Mouse (Mus musculus) midbrain, embryonic 13.5 days (tissue): ENCODE measurements at regions not wholly inside any gene's neighbourhood (a gene's known extent, or its start where the extent isn't known, plus 50 kb on each side); places are given as distances from the start of the nearest gene placed in this dataset.
"Not testable (repeated sequence)": the region's sequence is repeated elsewhere in the genome, so short reads cannot be mapped to it uniquely, and the experiment has no call there.

Experiments
- ATAC-seq: fragments of 200-750 bp; cut with Nextera tagmentation; 2 replicates; pipeline ENCODE4 v1.8.0; 2017; ENCODE audit warnings: mild to moderate bottlenecking, moderate TSS enrichment, moderate library complexity
- H3K27ac ChIP-seq: fragments of 300-500 bp; sonication (generic); 2 replicates; pipeline ENCODE4 v1.5.1; 2015; ENCODE audit warnings: inconsistent platforms, mild to moderate bottlenecking, moderate library complexity
- H3K27me3 ChIP-seq: fragments of 300-500 bp; sonication (generic); 2 replicates; pipeline ENCODE4 v1.6.1; 2015; ENCODE audit warnings: mild to moderate bottlenecking, inconsistent platforms
- H3K36me3 ChIP-seq: fragments of 300-500 bp; sonication (generic); 2 replicates; pipeline ENCODE4 v1.6.1; 2015; ENCODE audit warnings: mild to moderate bottlenecking, inconsistent platforms
- H3K4me1 ChIP-seq: fragments of 300-500 bp; sonication (generic); replicated peaks from 2 replicates; pipeline ENCODE4 v1.6.1; 2015; ENCODE audit warnings: inconsistent platforms
- H3K4me2 ChIP-seq: fragments of 300-500 bp; sonication (generic); replicated peaks from 2 replicates; pipeline ENCODE4 v1.6.1; 2015; ENCODE audit warnings: moderate library complexity, mild to moderate bottlenecking, inconsistent platforms
- H3K4me3 ChIP-seq: fragments of 300-500 bp; sonication (generic); replicated peaks from 2 replicates; pipeline ENCODE4 v1.5.1; 2015; ENCODE audit warnings: mild to moderate bottlenecking, inconsistent platforms
- H3K9ac ChIP-seq: fragments of 300-500 bp; sonication (generic); replicated peaks from 2 replicates; pipeline ENCODE4 v1.6.1; 2015; ENCODE audit warnings: mild to moderate bottlenecking, inconsistent platforms
- H3K9me3 ChIP-seq: fragments of 300-500 bp; sonication (generic); 2 replicates; pipeline ENCODE4 v1.6.1; 2016; ENCODE audit warnings: mild to moderate bottlenecking, inconsistent platforms
- WGBS: fragments of 180-500 bp; shearing (Covaris S2); methylation state at CpG from one replicate; pipeline ENCODE4 v1.1.7; 2015; 5-methylcytosine and 5-hydroxymethylcytosine counted together

DNA sequence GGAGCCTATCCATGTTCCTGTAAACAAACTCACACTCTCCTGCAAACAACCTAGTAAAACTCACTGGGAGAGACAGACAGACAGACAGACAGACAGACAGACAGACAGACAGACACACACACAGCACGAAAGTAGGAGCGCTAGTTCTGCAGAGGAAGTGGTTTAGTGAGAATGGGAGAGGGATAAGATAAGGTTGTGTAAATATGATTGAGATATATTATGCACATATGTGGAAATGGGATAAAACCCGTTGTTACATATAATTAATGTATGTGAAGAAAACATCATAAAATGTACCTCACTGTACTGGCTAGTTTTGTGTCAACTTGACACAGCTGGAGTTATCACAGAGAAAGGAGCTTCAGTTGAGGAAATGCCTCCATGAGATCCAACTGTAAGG, 85.9 kb upstream of the Palmd start:
- ATAC-seq, H3K4me1 ChIP-seq, H3K9me3 ChIP-seq, H3K36me3 ChIP-seq, H3K9ac ChIP-seq, H3K27ac ChIP-seq, H3K4me2 ChIP-seq, H3K27me3 ChIP-seq, H3K4me3 ChIP-seq: not testable (repeated sequence)
- 95% methylated on average over 3 of the region's 3 CpGs for WGBS

DNA sequence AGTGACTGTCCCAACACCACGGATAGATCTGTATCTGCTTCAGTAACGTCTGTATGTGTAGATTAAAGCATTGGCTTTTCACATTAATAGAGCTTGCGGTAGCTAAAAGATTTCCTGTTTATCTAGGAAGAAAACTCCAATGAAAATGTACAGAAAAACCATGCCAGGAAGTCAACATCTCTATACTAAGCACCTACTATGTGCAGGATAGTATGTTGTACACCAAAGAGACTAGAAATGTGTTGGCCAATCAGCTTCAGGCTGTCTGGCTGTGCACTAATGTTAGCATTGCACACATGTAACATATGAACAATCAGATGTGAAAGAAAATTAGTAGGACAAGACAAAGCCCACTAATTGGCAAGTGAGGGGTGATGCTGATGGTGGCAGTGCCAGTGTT, 82.6 kb upstream of the Palmd start:
- Histone ChIP-seq H3K9me3 (no peaks in the 10 kb centered on the region), H3K9ac (no peak overlapping the region), H3K27me3 (no peaks in the 10 kb centered on the region), H3K36me3 (no peaks in the 10 kb centered on the region), H3K27ac (no peak overlapping the region), H3K4me2 (no peak overlapping the region), H3K4me3 (no peak overlapping the region), H3K4me1 (no peaks in the 10 kb centered on the region)
- WGBS: 87% methylated on average over 3 of the region's 3 CpGs
- ATAC-seq: no peak

GRCm38 (mm10) chr3:117050909-117051308, 82.1 kb upstream of the Palmd start:
- Histone ChIP-seq H3K27me3 (no peaks in the 10 kb centered on the region), H3K27ac (no peak overlapping the region), H3K9ac (no peak overlapping the region), H3K4me3 (no peak overlapping the region), H3K4me1 (no peaks in the 10 kb centered on the region), H3K36me3 (no peaks in the 10 kb centered on the region), H3K9me3 (no peaks in the 10 kb centered on the region), H3K4me2 (no peak overlapping the region)
- no peak for ATAC-seq
- WGBS: 81% methylated on average over 3 of the region's 3 CpGs

DNA sequence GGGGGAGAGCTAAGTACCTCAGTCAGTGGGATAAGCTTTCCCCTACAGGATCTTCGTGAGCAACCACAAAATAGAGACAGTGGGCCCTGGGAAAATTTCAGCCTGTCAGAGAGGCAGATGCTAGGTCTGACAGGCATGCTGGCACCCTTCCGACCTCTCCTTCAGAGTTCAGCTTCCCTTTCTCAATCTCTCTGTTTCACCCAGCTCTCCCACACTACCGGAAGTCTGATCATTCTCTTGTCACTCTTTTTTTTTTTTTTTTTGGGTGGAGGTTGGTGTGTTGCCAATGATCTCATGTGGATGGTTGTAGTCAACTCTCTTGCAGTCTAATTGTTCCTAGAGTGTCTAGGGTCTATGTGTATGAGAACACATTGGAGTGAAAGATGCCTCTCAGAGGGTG, 80.6 kb upstream of the Palmd start:
- Histone ChIP-seq H3K27me3 (no peaks in the 10 kb centered on the region), H3K4me1 (no peaks in the 10 kb centered on the region), H3K4me2 (no peak overlapping the region), H3K9me3 (no peaks in the 10 kb centered on the region), H3K27ac (no peak overlapping the region), H3K4me3 (no peak overlapping the region), H3K36me3 (no peaks in the 10 kb centered on the region), H3K9ac (no peak overlapping the region)
- 70% methylated on average over 3 of the region's 3 CpGs for WGBS
- no peak for ATAC-seq

DNA sequence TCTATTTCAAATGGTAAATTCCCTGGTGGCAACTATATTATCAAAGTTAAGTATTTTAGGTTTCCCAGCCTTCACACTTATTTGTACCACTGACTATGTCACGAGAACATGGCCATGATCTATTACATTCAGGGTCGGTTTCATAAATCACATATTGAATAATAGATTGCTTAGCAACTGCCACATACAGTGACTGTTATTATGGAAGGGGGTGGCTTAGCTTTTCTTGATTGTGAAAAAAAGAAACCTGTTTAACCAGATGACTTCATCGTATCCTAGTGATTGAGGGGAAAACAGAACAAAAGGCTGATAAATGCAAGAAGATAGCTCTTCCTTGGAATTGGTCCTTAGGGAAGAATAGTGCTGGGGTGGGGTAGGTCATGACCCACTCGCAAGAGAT, 76.0 kb upstream of the Palmd start:
- H3K27me3 ChIP-seq: no peaks in the 10 kb centered on the region
- no peak overlapping the region for H3K4me3 ChIP-seq
- no peaks in the 10 kb centered on the region for H3K36me3 ChIP-seq
- no peaks in the 10 kb centered on the region for H3K4me1 ChIP-seq
- WGBS: 80% methylated on average over 4 of the region's 4 CpGs
- no peaks in the 10 kb centered on the region for H3K9me3 ChIP-seq
- no peak overlapping the region for H3K9ac ChIP-seq
- no peak overlapping the region for H3K27ac ChIP-seq
- no peak for ATAC-seq
- no peak overlapping the region for H3K4me2 ChIP-seq

DNA sequence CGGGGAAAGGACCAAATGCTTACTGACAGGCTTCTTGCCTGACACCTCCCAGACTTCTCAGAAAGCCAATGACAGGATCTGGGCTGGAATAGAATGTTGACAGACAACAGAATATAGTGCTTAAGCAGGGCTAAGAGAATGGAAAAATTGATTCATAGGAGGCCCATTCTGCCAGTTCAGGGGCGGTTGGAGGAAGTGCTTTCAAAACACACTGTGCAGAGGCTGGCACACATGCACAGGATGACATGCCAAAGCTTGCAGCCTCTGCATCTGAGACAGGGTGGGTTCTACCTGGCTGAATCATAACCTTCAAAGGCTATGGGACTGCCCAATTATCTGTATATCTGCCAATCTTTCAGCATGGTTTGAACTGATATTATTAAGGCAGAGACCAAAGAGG, 75.5 kb upstream of the Palmd start:
- no peaks in the 10 kb centered on the region for H3K4me1 ChIP-seq
- no peaks in the 10 kb centered on the region for H3K36me3 ChIP-seq
- H3K9ac ChIP-seq: no peak overlapping the region
- H3K9me3 ChIP-seq: no peaks in the 10 kb centered on the region
- 90% methylated on average over 2 of the region's 2 CpGs for WGBS
- no peak overlapping the region for H3K4me3 ChIP-seq
- no peak for ATAC-seq
- no peak overlapping the region for H3K4me2 ChIP-seq
- no peaks in the 10 kb centered on the region for H3K27me3 ChIP-seq
- no peak overlapping the region for H3K27ac ChIP-seq

- Histone ChIP-seq H3K4me3 (no peak overlapping the region), H3K27ac (no peak overlapping the region), H3K9me3 (no peaks in the 10 kb centered on the region), H3K4me2 (no peak overlapping the region), H3K4me1 (no peaks in the 10 kb centered on the region), H3K36me3 (no peaks in the 10 kb centered on the region), H3K9ac (no peak overlapping the region), H3K27me3 (no peaks in the 10 kb centered on the region)
- 86% methylated on average over 1 of the region's 1 CpGs for WGBS
- ATAC-seq: no peak
These were observed 70.1 kb upstream of the Palmd start for GRCm38 (mm10) chr3:117038928-117039300.

- Histone ChIP-seq H3K36me3 (no peaks in the 10 kb centered on the region), H3K27me3 (no peaks in the 10 kb centered on the region), H3K27ac (no peak overlapping the region), H3K4me1 (no peaks in the 10 kb centered on the region), H3K9ac (no peak overlapping the region), H3K9me3 (no peaks in the 10 kb centered on the region), H3K4me2 (no peak overlapping the region), H3K4me3 (no peak overlapping the region)
- ATAC-seq: no peak
- WGBS: 83% methylated on average over 4 of the region's 4 CpGs
These were observed 69.6 kb upstream of the Palmd start for GRCm38 (mm10) chr3:117038280-117038927.
